Mouse (Mus musculus) ES-Bruce4 (cell line): ENCODE measurements around the gene Ptbp3. TPM values are rescaled to one million over a fixed set of nuclear protein-coding genes. Genes with fewer than 3 reads are reported as not detected.

Source experiments
- H3K27ac ChIP-seq: 2 replicates; pipeline ENCODE4 v1.5.1; 2012; ENCODE audit warnings: low read length, inconsistent platforms; ENCODE audit not compliant: insufficient read depth
- H3K27me3 ChIP-seq: 2 replicates; pipeline ENCODE4 v1.6.1; 2012; ENCODE audit warnings: mild to moderate bottlenecking, low read length, inconsistent platforms; ENCODE audit not compliant: control insufficient read depth, poor library complexity, insufficient read depth, severe bottlenecking
- H3K36me3 ChIP-seq: 2 replicates; pipeline ENCODE4 v1.6.1; 2012; ENCODE audit warnings: inconsistent platforms, mild to moderate bottlenecking, low read length, moderate library complexity; ENCODE audit not compliant: control insufficient read depth, poor library complexity, insufficient read depth, severe bottlenecking
- H3K4me1 ChIP-seq: one replicate; pipeline ENCODE4 v1.8.1; 2011; ENCODE audit warnings: low read length; ENCODE audit not compliant: control insufficient read depth, insufficient read depth
- H3K4me3 ChIP-seq: 2 replicates; pipeline ENCODE4 v1.5.1; 2011; ENCODE audit warnings: low read depth, mild to moderate bottlenecking, low read length
- H3K9ac ChIP-seq: 2 replicates; pipeline ENCODE4 v1.6.1; 2012; ENCODE audit warnings: low read depth, mild to moderate bottlenecking, inconsistent platforms; ENCODE audit not compliant: poor library complexity, severe bottlenecking
- H3K9me3 ChIP-seq: replicated peaks from 2 replicates; pipeline ENCODE4 v1.6.1; 2012; ENCODE audit warnings: mild to moderate bottlenecking, low read length, inconsistent platforms; ENCODE audit not compliant: control insufficient read depth, poor library complexity, insufficient read depth, severe bottlenecking
- CTCF ChIP-seq: IDR thresholded peaks from one replicate; pipeline ENCODE4 v1.8.1; 2011; ENCODE audit warnings: low read depth, low read length
- EP300 ChIP-seq: IDR thresholded peaks from 2 replicates; pipeline ENCODE4 v1.6.1; 2011; ENCODE audit warnings: low read depth, low read length; ENCODE audit not compliant: insufficient read depth
- POLR2A ChIP-seq: IDR thresholded peaks from one replicate; pipeline ENCODE4 v1.8.1; 2011; ENCODE audit warnings: low read length; ENCODE audit not compliant: insufficient read depth
- polyA plus RNA-seq: library from polyadenylated mRNA; stranded (reverse); fragments of >200 nt; gene quantifications from 2 replicates; pipeline ENCODE4 v1.2.4, GENCODE M21; 2011; ENCODE audit warnings: low read depth; ENCODE audit not compliant: missing spikeins, insufficient read depth, insufficient read length

Gene Ptbp3
- polyA plus RNA-seq, 1 experiment, result 113 TPM

GRCm38 (mm10) chr4:59555177-59555576, 6.0 kb upstream of the Ptbp3 start:
- no peaks in the 10 kb centered on the region for H3K36me3 ChIP-seq
- no peaks in the 10 kb centered on the region for H3K9me3 ChIP-seq
- no peak overlapping the region for H3K9ac ChIP-seq
- H3K4me1 ChIP-seq, result peaks cover 1% of the 10 kb centered on the region
- TF ChIP-seq POLR2A, result no peak
- no peak for TF ChIP-seq CTCF
- no peak for TF ChIP-seq EP300
- no peaks in the 10 kb centered on the region; the same call in 1 of the 2 replicates for H3K27me3 ChIP-seq
- H3K4me3 ChIP-seq, result no peak overlapping the region
- H3K27ac ChIP-seq, result no peak overlapping the region

DNA sequence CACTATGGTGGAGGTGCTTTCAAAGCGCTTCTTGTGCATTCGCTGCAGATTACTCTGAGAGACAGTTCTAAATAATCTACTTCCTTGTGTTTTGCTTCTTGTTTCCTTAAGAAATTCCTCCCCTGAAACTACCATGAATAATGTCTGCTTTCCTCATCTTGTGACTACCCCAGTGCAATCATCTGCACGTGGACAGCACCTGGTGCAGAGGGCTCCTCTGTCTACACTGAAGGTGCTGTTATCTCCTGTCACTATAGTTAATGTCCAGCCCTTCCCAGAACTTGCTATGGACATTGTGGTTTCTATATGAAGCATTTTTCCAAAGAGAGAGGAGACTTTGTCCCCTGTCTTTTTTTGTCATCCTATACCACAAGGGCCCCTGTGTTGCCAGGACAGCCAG, 4.4 kb upstream of the Ptbp3 start:
- peaks cover 1% of the 10 kb centered on the region for H3K4me1 ChIP-seq
- H3K36me3 ChIP-seq, result no peaks in the 10 kb centered on the region
- no peaks in the 10 kb centered on the region for H3K9me3 ChIP-seq
- no peak overlapping the region for H3K9ac ChIP-seq
- TF ChIP-seq EP300 (no peak), CTCF (no peak), POLR2A (no peak)
- no peak overlapping the region for H3K4me3 ChIP-seq
- no peak overlapping the region for H3K27ac ChIP-seq
- H3K27me3 ChIP-seq, result no peaks in the 10 kb centered on the region; the same call in 1 of the 2 replicates

- Histone ChIP-seq H3K9ac (no peak overlapping the region), H3K27ac (no peak overlapping the region), H3K9me3 (no peaks in the 10 kb centered on the region), H3K27me3 (no peaks in the 10 kb centered on the region; the same call in 1 of the 2 replicates), H3K4me3 (no peak overlapping the region), H3K4me1 (peaks cover 1% of the 10 kb centered on the region), H3K36me3 (no peaks in the 10 kb centered on the region)
- no peak for TF ChIP-seq CTCF
- no peak for TF ChIP-seq POLR2A
- TF ChIP-seq EP300, result no peak
These were observed 3.7 kb upstream of the Ptbp3 start for GRCm38 (mm10) chr4:59552835-59553234.

GRCm38 (mm10) chr4:59551901-59552300, 2.7 kb upstream of the Ptbp3 start:
- no peak overlapping the region for H3K4me3 ChIP-seq
- H3K36me3 ChIP-seq, result no peaks in the 10 kb centered on the region
- peaks cover 1% of the 10 kb centered on the region; the same call in 1 of the 2 replicates for H3K27me3 ChIP-seq
- no peak for TF ChIP-seq CTCF
- TF ChIP-seq EP300, result no peak
- TF ChIP-seq POLR2A, result no peak
- H3K4me1 ChIP-seq, result no peaks in the 10 kb centered on the region
- no peak overlapping the region for H3K27ac ChIP-seq
- no peaks in the 10 kb centered on the region for H3K9me3 ChIP-seq
- no peak overlapping the region for H3K9ac ChIP-seq

GRCm38 (mm10) chr4:59549977-59550560, 905 bp upstream of the Ptbp3 start:
- H3K27ac ChIP-seq, result no peak overlapping the region
- H3K9me3 ChIP-seq, result no peaks in the 10 kb centered on the region
- no peak overlapping the region; the same call in 1 of the 2 replicates for H3K4me3 ChIP-seq
- peaks cover 1% of the 10 kb centered on the region; the same call in 1 of the 2 replicates for H3K27me3 ChIP-seq
- H3K9ac ChIP-seq, result peak overlapping the region; percentile 68
- TF ChIP-seq CTCF (no peak), EP300 (no peak), POLR2A (no peak)
- H3K4me1 ChIP-seq, result no peaks in the 10 kb centered on the region
- H3K36me3 ChIP-seq, result no peaks in the 10 kb centered on the region

- Histone ChIP-seq H3K9me3 (no peaks in the 10 kb centered on the region), H3K27me3 (peaks cover 1% of the 10 kb centered on the region; the same call in 1 of the 2 replicates), H3K4me3 (peak overlapping the region; percentile 92), H3K27ac (peak overlapping the region; percentile 44; the same call in 1 of the 2 replicates), H3K36me3 (no peaks in the 10 kb centered on the region), H3K4me1 (no peaks in the 10 kb centered on the region), H3K9ac (peak overlapping the region; percentile 98)
- no peak for TF ChIP-seq POLR2A
- no peak for TF ChIP-seq EP300
- no peak for TF ChIP-seq CTCF
These were observed 497 bp downstream of the Ptbp3 start for GRCm38 (mm10) chr4:59548560-59549174.
